Mouse (Mus musculus): Measurements from ENCODE around the gene Cachd1. TPM values are rescaled to one million over a fixed set of nuclear protein-coding genes. Genes with fewer than 3 reads are reported as not detected.

The Cachd1 gene
- total RNA-seq, 2 experiments from 2014 or later, result 10.3 to 12.2 TPM

- intact Hi-C loops (cut with DNase I), result no loop called here
- DNase-seq (ENCODE audit: low spot score in 2 of 2), result no peak
These were observed 5.9 kb downstream of the Cachd1 start for GRCm38 (mm10) chr4:100782348-100782747.

GRCm38 (mm10) chr4:100782891-100783290 lies 6.4 kb downstream of the Cachd1 start:
- intact Hi-C loops (cut with DNase I), result no loop called here
- DNase-seq (ENCODE audit: low spot score in 2 of 2), result no peak

DNA sequence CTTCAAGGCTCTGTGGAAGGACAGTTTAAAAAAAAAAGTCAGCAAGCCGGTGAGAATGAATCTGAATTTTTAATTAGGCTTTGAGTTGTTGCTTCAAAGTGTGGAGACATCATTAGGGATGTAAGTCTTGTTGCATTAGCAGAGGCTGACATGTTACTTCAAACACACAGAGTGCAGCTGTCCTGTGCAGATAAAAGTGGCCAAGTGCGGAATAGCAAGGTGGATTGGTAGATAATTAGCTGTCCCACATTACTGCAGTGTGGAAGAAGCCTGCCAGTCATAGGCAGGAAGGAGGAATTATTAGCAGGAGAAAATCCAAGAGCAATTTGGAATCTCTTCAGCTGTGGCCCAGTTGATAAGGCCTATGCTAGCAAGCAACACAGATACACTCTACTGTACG lies 10.7 kb downstream of the Cachd1 start:
- DNase-seq (ENCODE audit: low spot score in 2 of 2), result no peak
- intact Hi-C loops (cut with DNase I), result no loop called here

DNA sequence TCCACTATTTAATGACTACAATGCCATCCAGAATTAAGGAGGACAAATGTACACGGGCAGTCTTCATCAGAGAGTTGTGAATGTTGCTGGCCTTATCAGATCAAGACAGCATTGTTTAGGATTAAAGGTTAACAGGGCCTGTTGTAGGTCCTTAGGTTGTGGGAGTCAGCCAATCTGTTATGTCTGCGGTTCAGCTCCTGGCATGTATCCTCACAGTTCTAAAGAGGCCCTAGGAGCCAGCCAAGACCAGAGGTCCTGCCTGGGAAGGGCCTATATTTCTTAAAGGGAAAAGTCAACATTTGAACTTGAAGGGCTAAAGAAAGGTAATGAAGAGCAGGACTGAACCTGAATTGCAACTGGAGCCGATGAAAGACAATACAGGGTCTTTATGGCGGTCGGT lies 13.7 kb downstream of the Cachd1 start:
- intact Hi-C loops (cut with DNase I), result no loop called here
- no peak for DNase-seq (ENCODE audit: low spot score in 2 of 2)

DNA sequence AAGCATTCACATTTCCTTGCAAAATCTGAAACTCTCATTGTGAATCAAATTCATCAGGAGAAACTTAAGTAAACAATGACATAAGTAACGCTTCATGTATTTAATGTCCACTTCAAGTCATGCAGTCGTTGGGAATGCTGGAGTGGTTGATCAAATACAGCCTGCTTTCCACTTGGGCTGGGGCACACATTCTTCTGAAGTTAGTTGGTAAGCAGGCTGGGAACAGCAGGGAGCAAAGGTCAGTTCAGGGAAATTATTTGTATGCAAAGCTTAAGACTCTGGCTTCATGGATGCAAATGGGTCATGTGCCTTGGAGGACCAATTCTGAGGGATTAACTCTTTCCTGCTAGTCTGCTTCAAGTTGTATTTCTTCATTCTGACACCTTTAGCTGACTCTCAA lies 16.7 kb downstream of the Cachd1 start:
- DNase-seq (ENCODE audit: low spot score in 2 of 2), result no peak
- intact Hi-C loops (cut with DNase I), result no loop called here

- DNase-seq (ENCODE audit: low spot score in 2 of 2), result no peak
- intact Hi-C loops (cut with DNase I), result no loop called here
These were observed 19.0 kb downstream of the Cachd1 start for GRCm38 (mm10) chr4:100795523-100795922.

DNA sequence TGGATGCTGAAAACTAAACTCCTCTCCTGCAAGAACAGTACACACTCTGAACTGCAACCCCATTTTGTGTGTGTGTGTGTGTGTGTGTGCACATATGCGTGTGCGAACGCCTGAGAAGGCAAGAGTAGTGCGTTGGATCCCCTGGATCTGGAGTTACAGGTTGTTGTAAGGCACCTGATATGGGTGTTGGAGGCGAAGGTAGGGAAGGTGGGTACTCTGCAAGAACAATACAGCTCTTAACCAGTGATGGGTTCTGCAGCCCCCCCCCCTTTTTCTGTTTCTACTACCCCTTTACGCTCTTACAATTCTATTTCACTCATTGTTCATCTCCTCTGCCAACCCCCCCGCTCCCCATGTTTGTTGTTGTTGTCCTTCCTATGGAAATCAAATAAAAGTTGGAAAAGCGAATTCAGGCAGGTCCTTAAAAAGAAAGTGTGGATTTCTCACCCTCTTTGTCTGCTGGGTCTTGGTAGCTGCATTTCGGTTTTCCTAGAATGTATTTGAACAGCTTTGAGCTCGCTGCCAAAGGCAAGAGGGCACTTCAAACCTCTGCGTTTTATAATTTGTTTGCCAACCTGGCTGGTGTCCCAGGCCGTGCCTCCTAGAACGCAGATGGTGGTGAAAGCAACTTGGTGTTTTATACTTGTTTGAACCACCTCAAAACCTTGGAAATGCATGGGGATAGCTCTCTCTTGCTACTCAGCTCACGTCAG lies 24.4 kb downstream of the Cachd1 start:
- peak in 1 of 2 experiments; percentile 10 for DNase-seq (ENCODE audit: low spot score in 2 of 2)
- intact Hi-C loops (cut with DNase I), result no loop called here

- intact Hi-C loops (cut with DNase I), result no loop called here
- DNase-seq (ENCODE audit: low spot score in 2 of 2), result no peak
These were observed 24.9 kb downstream of the Cachd1 start for GRCm38 (mm10) chr4:100801443-100801786.

DNA sequence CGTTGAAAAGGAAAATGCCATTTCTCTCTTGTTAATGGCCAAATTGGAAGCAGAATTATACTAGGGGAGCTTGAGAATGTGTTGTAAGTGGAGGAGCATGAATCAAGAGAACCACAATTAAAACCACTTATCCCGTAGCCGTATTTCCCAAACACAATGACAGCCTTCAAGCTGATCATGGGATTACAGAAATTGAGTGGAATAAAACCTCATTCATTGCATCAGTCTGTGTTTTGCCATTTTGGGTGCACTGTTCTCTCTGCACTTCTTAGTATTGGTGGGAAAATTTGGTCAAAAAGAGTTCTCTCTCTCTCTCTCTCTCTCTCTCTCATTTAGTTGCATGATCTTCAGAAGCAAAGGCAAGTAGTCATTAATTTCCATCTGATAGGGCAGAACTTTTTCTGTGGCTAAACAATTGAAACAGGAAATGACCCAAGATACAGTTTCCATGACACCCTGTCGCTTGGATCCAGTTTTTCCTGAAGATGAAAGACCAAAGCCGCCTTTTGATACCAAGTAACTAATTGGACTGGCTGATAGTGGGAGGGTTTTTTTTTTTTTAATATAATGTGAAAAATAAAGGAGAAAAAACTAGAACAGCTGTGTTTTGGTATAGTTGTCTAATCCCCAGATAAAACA lies 34.7 kb downstream of the Cachd1 start:
- intact Hi-C loops (cut with DNase I), result no loop called here
- no peak for DNase-seq (ENCODE audit: low spot score in 2 of 2)

GRCm38 (mm10) chr4:100811802-100812510 lies 35.5 kb downstream of the Cachd1 start:
- DNase-seq (ENCODE audit: low spot score in 2 of 2), result no peak
- intact Hi-C loops (cut with DNase I), result no loop called here

- no peak for DNase-seq (ENCODE audit: low spot score in 2 of 2)
- intact Hi-C loops (cut with DNase I), result no loop called here
These were observed 37.4 kb downstream of the Cachd1 start for GRCm38 (mm10) chr4:100813767-100814461.

- no peak for DNase-seq (ENCODE audit: low spot score in 2 of 2)
- intact Hi-C loops (cut with DNase I), result no loop called here
These were observed 42.8 kb downstream of the Cachd1 start for GRCm38 (mm10) chr4:100819238-100819637.

GRCm38 (mm10) chr4:100822526-100822925 lies 46.1 kb downstream of the Cachd1 start:
- intact Hi-C loops (cut with DNase I), result no loop called here
- DNase-seq (ENCODE audit: low spot score in 2 of 2), result no peak

GRCm38 (mm10) chr4:100827374-100827773 lies 50.9 kb downstream of the Cachd1 start:
- intact Hi-C loops (cut with DNase I), result no loop called here
- DNase-seq (ENCODE audit: low spot score in 2 of 2), result no peak

DNA sequence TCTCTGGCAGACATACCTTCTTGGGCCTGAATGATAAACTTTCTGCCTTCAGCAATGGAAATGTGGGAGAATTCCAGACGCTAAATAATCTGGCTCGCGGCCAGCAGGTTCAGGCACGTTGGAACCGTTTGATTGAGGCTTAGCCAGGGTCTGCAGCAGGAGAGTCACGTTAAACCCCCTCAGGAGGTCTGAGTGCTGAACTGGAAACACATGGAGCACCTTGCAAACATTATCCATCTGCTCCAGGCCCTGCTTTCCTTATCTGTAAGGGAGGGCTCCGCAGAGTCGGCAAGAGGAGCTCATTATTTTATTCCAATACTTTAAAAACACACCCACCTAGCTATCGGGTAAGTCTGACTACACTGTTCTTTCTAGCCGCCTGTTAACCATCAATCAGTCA lies 52.3 kb downstream of the Cachd1 start:
- intact Hi-C loops (cut with DNase I), result no loop called here
- no peak for DNase-seq (ENCODE audit: low spot score in 2 of 2)

- intact Hi-C loops (cut with DNase I), result no loop called here
- no peak for DNase-seq (ENCODE audit: low spot score in 2 of 2)
These were observed 60.7 kb downstream of the Cachd1 start for GRCm38 (mm10) chr4:100837205-100837604.

DNA sequence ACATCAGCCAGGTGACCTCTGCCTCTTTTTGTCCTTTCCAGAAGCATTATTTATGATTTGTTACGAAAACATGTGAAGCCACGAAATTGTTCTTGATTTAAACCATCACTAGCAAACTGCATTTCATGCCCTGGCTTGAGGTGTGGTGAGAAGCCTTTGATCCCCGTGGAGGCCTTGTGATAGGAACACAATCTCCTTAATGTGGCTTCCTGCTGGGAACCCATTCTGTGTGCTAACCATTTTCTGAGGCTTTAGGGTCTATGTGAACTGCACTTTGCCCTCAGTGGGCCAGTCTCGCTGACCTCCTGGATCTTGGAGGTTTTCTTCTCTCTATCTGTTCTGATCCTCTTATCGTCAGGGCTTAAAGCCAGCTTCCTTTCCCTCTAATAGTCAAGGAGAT lies 66.2 kb downstream of the Cachd1 start:
- DNase-seq (ENCODE audit: low spot score in 2 of 2), result no peak
- intact Hi-C loops (cut with DNase I), result no loop called here

- DNase-seq (ENCODE audit: low spot score in 2 of 2), result no peak
- intact Hi-C loops (cut with DNase I), result no loop called here
These were observed 66.6 kb downstream of the Cachd1 start for GRCm38 (mm10) chr4:100843119-100843518.

- no peak for DNase-seq (ENCODE audit: low spot score in 2 of 2)
- intact Hi-C loops (cut with DNase I), result no loop called here
These were observed 74.5 kb downstream of the Cachd1 start for GRCm38 (mm10) chr4:100850846-100851495.

GRCm38 (mm10) chr4:100852448-100852847 lies 76.0 kb downstream of the Cachd1 start:
- intact Hi-C loops (cut with DNase I), result no loop called here
- DNase-seq (ENCODE audit: low spot score in 2 of 2), result no peak

Data from left cerebral cortex, postnatal 14 days (tissue).